Mouse (Mus musculus) heart, postnatal 0 days (tissue): ENCODE measurements around the gene St6galnac3. TPM values are rescaled to one million over a fixed set of nuclear protein-coding genes. Genes with fewer than 3 reads are reported as not detected.

Experiments used
- ATAC-seq: fragments of 200-750 bp; cut with Nextera tagmentation; 2 replicates; pipeline ENCODE4 v1.8.0; 2017; ENCODE audit warnings: low read depth, moderate number of reproducible peaks, moderate library complexity; ENCODE audit not compliant: insufficient read depth
- DNase-seq: peaks from one replicate; pipeline ENCODE4 v3.0.0-alpha.2; 2016; ENCODE audit warnings: low spot score
- H3K27ac ChIP-seq: fragments of 300-500 bp; sonication (generic); 2 replicates; pipeline ENCODE4 v1.5.1; 2014; ENCODE audit warnings: low read depth, mild to moderate bottlenecking
- H3K27me3 ChIP-seq: fragments of 300-500 bp; sonication (generic); 2 replicates; pipeline ENCODE4 v1.6.1; 2014; ENCODE audit warnings: low read length, mixed read lengths; ENCODE audit not compliant: control insufficient read depth, insufficient read depth
- H3K36me3 ChIP-seq: fragments of 300-500 bp; sonication (generic); replicated peaks from 2 replicates; pipeline ENCODE4 v1.6.1; 2014; ENCODE audit warnings: low read length, mixed read lengths; ENCODE audit not compliant: control insufficient read depth, insufficient read depth
- H3K4me1 ChIP-seq: fragments of 300-500 bp; sonication (generic); 2 replicates; pipeline ENCODE4 v1.6.1; 2014; ENCODE audit warnings: antibody characterized with exemption; ENCODE audit not compliant: control insufficient read depth, insufficient read depth
- H3K4me2 ChIP-seq: fragments of 300-500 bp; sonication (generic); 2 replicates; pipeline ENCODE4 v1.6.1; 2014; ENCODE audit warnings: low read depth, mild to moderate bottlenecking, low read length, moderate library complexity
- H3K4me3 ChIP-seq: fragments of 300-500 bp; sonication (generic); 2 replicates; pipeline ENCODE4 v1.5.1; 2014; ENCODE audit warnings: low read depth, low read length
- H3K9ac ChIP-seq: fragments of 300-500 bp; sonication (generic); replicated peaks from 2 replicates; pipeline ENCODE4 v1.6.1; 2014; ENCODE audit warnings: low read depth, low read length, mixed read lengths
- H3K9me3 ChIP-seq: fragments of 300-500 bp; sonication (generic); replicated peaks from 2 replicates; pipeline ENCODE4 v1.6.1; 2016; ENCODE audit warnings: low read length; ENCODE audit not compliant: control insufficient read depth
- CTCF ChIP-seq: IDR thresholded peaks from 2 replicates; pipeline ENCODE4 v1.5.1; 2016; ENCODE audit warnings: antibody characterized with exemption, control low read depth, low read depth
- EP300 ChIP-seq: IDR thresholded peaks from 2 replicates; pipeline ENCODE4 v1.6.1; 2016; ENCODE audit warnings: antibody characterized with exemption, low read depth
- WGBS: fragments of 180-500 bp; shearing (Covaris S2); extraction: QIAGEN DNeasy Blood & Tissue Kit; methylation state at CpG from one replicate; pipeline ENCODE4 v1.1.7; 2014; 5-methylcytosine and 5-hydroxymethylcytosine counted together
- polyA plus RNA-seq: library from polyadenylated mRNA; unstranded; fragments of >200 nt; fragmentation: Nextera tagmentation; extraction: Ambion mirVana; gene quantifications from 2 replicates; pipeline ENCODE4 v1.2.1, GENCODE M21; 2015
- total RNA-seq: library from RNA; depleted of rRNA; stranded (reverse); fragments of >200 nt; gene quantifications from 2 replicates; pipeline ENCODE4 v1.2.3, GENCODE M21; 2014; ENCODE audit warnings: low replicate concordance

The St6galnac3 gene
- total and polyA plus RNA-seq, 2 experiments from 2014 or later: 9.7 to 22.5 TPM

GRCm38 (mm10) chr3:153751435-153751834, 26.5 kb upstream of the St6galnac3 start:
- H3K36me3 ChIP-seq: no peaks in the 10 kb centered on the region
- TF ChIP-seq CTCF (no peak), EP300 (no peak)
- no peaks in the 10 kb centered on the region for H3K27me3 ChIP-seq
- H3K27ac ChIP-seq: no peak overlapping the region
- H3K4me3 ChIP-seq: no peak overlapping the region
- DNase-seq: no peak
- no peak overlapping the region for H3K4me2 ChIP-seq
- no peak for ATAC-seq
- no peak overlapping the region for H3K9ac ChIP-seq
- no peaks in the 10 kb centered on the region for H3K4me1 ChIP-seq
- 20% methylated on average over 1 of the region's 1 CpGs for WGBS
- H3K9me3 ChIP-seq: no peaks in the 10 kb centered on the region

GRCm38 (mm10) chr3:153749359-153749758, 24.4 kb upstream of the St6galnac3 start:
- Histone ChIP-seq H3K9me3 (no peaks in the 10 kb centered on the region), H3K9ac (no peak overlapping the region), H3K27me3 (no peaks in the 10 kb centered on the region), H3K4me1 (no peaks in the 10 kb centered on the region), H3K4me2 (no peak overlapping the region), H3K4me3 (no peak overlapping the region), H3K36me3 (no peaks in the 10 kb centered on the region), H3K27ac (no peak overlapping the region)
- TF ChIP-seq EP300 (no peak), CTCF (no peak)
- 69% methylated on average over 6 of the region's 6 CpGs for WGBS
- DNase-seq: no peak
- no peak for ATAC-seq

DNA sequence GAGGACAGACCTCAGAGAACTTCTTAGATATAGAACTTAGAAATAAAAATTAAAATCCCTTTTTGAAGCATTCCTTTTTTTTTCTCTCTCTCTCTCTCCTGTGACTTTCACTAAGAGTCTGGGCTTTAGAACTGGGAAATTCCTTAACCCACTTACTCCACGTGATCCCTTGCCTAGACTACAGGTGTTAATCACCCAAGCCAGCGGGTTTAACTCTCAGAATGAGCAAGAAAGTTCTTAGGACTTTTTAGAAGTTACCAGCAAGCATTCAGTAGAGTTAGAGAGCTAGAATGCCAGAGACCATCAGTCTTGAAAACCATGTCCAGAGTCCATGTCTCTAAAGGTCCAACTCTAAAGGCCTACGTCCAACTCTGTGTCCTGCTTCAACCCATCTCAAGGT, 23.3 kb upstream of the St6galnac3 start:
- H3K4me1 ChIP-seq: no peaks in the 10 kb centered on the region
- H3K4me3 ChIP-seq: no peak overlapping the region
- WGBS: 85% methylated on average over 3 of the region's 3 CpGs
- H3K27me3 ChIP-seq: no peaks in the 10 kb centered on the region
- no peaks in the 10 kb centered on the region for H3K9me3 ChIP-seq
- TF ChIP-seq CTCF (no peak), EP300 (no peak)
- H3K36me3 ChIP-seq: no peaks in the 10 kb centered on the region
- ATAC-seq (no peak), DNase-seq (no peak)
- H3K9ac ChIP-seq: no peak overlapping the region
- no peak overlapping the region for H3K4me2 ChIP-seq
- H3K27ac ChIP-seq: no peak overlapping the region

DNA sequence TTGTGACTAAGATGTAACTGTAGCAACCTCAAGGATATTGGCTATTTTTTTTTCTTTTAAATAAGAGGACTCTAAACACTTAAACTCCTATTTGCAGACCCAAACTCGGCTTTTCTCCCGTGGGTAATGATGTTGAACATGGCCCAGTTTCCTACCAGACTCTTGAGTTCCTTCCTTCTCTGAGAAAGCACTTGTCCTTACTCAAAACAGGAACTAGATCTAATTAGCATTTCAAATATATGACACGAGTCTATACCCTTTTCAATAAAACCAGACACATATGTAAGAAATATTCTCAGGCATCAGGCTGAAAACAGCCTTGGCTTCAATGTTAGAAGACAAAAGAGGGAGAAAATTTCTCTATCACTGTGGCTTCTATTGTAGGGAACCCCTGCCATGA, 20.1 kb upstream of the St6galnac3 start:
- no peak for DNase-seq
- WGBS: 55% methylated on average over 3 of the region's 3 CpGs
- no peak overlapping the region for H3K4me2 ChIP-seq
- TF ChIP-seq EP300 (no peak), CTCF (no peak)
- H3K9ac ChIP-seq: no peak overlapping the region
- H3K27ac ChIP-seq: no peak overlapping the region
- H3K4me3 ChIP-seq: no peak overlapping the region
- no peaks in the 10 kb centered on the region for H3K27me3 ChIP-seq
- no peaks in the 10 kb centered on the region for H3K36me3 ChIP-seq
- no peaks in the 10 kb centered on the region for H3K4me1 ChIP-seq
- H3K9me3 ChIP-seq: no peaks in the 10 kb centered on the region
- ATAC-seq: no peak

DNA sequence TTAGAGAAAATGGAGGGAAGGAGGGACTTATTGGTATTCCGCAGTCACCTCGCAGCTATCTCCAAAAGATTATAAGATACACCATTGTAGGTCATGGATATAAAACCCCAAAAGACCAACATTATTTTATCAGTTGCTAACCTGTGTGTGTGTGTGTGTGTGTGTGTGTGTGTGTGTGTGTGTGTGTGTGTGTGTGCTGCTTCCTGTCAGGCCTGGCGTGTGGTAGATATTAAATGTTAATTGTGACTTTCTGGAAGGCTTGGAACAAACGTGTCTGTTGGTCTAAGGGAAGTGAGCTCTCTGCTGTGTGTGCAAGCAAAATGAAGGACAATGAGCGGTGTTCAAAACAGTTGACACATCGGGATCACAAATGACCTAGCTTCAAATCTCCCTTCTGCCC, 19.5 kb upstream of the St6galnac3 start:
- Histone ChIP-seq H3K9ac (no peak overlapping the region), H3K27me3 (no peaks in the 10 kb centered on the region), H3K27ac (no peak overlapping the region), H3K36me3 (no peaks in the 10 kb centered on the region), H3K4me3 (no peak overlapping the region), H3K9me3 (no peaks in the 10 kb centered on the region), H3K4me1 (no peaks in the 10 kb centered on the region), H3K4me2 (no peak overlapping the region)
- WGBS: 83% methylated on average over 6 of the region's 6 CpGs
- DNase-seq: no peak
- ATAC-seq: no peak
- TF ChIP-seq CTCF: no peak
- no peak for TF ChIP-seq EP300

DNA sequence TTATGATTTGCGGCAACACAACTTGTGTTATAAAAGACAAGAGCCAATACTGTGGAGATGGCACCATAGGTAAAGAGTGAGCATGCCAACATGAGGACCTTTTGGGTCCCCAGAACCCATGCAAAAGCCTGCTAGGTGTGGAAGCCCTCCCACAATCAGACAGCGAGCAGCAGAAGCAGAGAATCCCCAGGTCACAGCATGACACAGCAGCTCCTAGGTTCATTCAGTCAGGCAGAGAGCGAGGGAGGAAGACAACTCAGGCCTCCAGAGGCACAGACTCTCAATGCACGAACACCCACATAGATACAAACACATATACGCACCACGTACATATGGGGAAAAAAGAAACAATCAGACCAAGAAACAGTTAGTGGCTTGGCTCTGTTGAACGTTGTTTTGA, 16.8 kb upstream of the St6galnac3 start:
- H3K27ac ChIP-seq: no peak overlapping the region
- H3K4me2 ChIP-seq: no peak overlapping the region
- no peak for DNase-seq
- no peak for ATAC-seq
- TF ChIP-seq EP300: no peak
- no peak for TF ChIP-seq CTCF
- no peak overlapping the region for H3K9ac ChIP-seq
- WGBS: 86% methylated on average over 7 of the region's 7 CpGs
- H3K9me3 ChIP-seq: no peaks in the 10 kb centered on the region
- H3K27me3 ChIP-seq: 0 out of 2 replicates have a peak, but pooled peaks cover 5% of the 10 kb centered on the region
- no peaks in the 10 kb centered on the region for H3K36me3 ChIP-seq
- H3K4me1 ChIP-seq: no peaks in the 10 kb centered on the region
- H3K4me3 ChIP-seq: no peak overlapping the region
